Mouse (Mus musculus) myocyte (in vitro differentiated cells): Measurements from ENCODE around the gene Nxn.

ENCODE experiments used
- MAX ChIP-seq: IDR thresholded peaks from one replicate; pipeline ENCODE4 v1.6.1; 2011; ENCODE audit warnings: low read depth, mild to moderate bottlenecking, control low read depth
- MYOG ChIP-seq, 3 experiments: IDR thresholded peaks; one replicate each; pipeline ENCODE4 v1.6.1; 2011; ENCODE audit warnings: control low read depth in 2 of 3, low read depth in 2 of 3, mild to moderate bottlenecking in 2 of 3; ENCODE audit not compliant: insufficient read length in 2 of 3, control insufficient read depth in 1 of 3, insufficient read depth in 1 of 3
- POLR2A ChIP-seq: IDR thresholded peaks from one replicate; pipeline ENCODE4 v1.6.1; 2011; ENCODE audit warnings: low read depth, mild to moderate bottlenecking, control low read depth, moderate library complexity; ENCODE audit not compliant: insufficient read length
- POLR2AphosphoS2 ChIP-seq: IDR thresholded peaks from one replicate; pipeline ENCODE4 v1.6.1; 2011; ENCODE audit warnings: low read depth, control low read depth; ENCODE audit not compliant: insufficient read length
- TCF12 ChIP-seq: IDR thresholded peaks from one replicate; pipeline ENCODE4 v1.6.1; 2011; ENCODE audit warnings: mild to moderate bottlenecking, control low read depth; ENCODE audit not compliant: poor library complexity, insufficient read depth, severe bottlenecking

DNA sequence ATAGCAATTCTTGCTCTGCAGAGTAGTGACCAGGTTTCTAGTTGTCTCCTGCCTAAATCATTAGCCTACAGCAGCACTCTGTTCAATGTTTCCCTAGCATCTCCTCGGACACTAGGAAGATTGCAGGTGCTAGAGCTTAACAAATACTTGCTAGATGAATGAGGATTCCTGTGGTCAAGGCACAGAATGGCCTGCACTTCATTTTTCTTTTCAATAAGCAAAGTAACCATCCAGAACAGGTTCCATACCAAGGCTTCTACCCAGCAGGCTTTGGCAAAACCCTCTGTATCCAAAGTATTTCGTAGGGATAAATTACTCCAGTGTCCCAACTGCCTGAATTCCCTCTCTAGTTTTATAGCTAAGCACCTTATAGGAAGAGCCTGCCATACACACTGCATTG, 81.0 kb downstream of the Nxn start:
- TF ChIP-seq TCF12 (no peak), MAX (no peak), POLR2A (no peak), MYOG (IDR thresholded peaks at IDR 0.05; ENCODE audit: control insufficient read depth in 1 of 3, insufficient read depth in 1 of 3, insufficient read length in 2 of 3, low read depth in 2 of 3) (no peak), POLR2AphosphoS2 (no peak)
